Mouse (Mus musculus) C2C12 (cell line): ENCODE results near the gene Slc16a14. TPM values are rescaled to one million over a fixed set of nuclear protein-coding genes. Genes with fewer than 3 reads are reported as not detected.
A peak's percentile ranks its signal among the peaks of the same experiment; 100 is the strongest.
"Not testable (repeated sequence)": the region's sequence is repeated elsewhere in the genome, so short reads cannot be mapped to it uniquely, and the experiment has no call there.

Source experiments
- H3K27me3 ChIP-seq: one replicate; pipeline ENCODE4 v1.6.1; 2011; ENCODE audit not compliant: control insufficient read depth, insufficient read depth, insufficient read length
- H3K36me3 ChIP-seq: one replicate; pipeline ENCODE4 v1.6.1; 2011; ENCODE audit not compliant: control insufficient read depth, insufficient read depth
- H3K4me3 ChIP-seq: one replicate; pipeline ENCODE4 v1.5.1; 2011; ENCODE audit warnings: mild to moderate bottlenecking, control low read depth; ENCODE audit not compliant: poor library complexity, insufficient read depth, severe bottlenecking
- H3K79me2 ChIP-seq: one replicate; pipeline ENCODE4 v1.6.1; 2011; ENCODE audit not compliant: control insufficient read depth, insufficient read depth
- H3K79me3 ChIP-seq: one replicate; pipeline ENCODE4 v1.6.1; 2011; ENCODE audit warnings: low read depth, control low read depth
- H3ac ChIP-seq: one replicate; pipeline ENCODE3; 2011; ENCODE audit warnings: low read depth; ENCODE audit not compliant: control insufficient read depth, insufficient read length
- CEBPB ChIP-seq: IDR thresholded peaks from one replicate; pipeline ENCODE4 v1.6.1; 2011; ENCODE audit warnings: low read depth, mild to moderate bottlenecking, control low read depth, moderate library complexity
- CTCF ChIP-seq: IDR thresholded peaks from one replicate; pipeline ENCODE4 v1.5.1; 2011; ENCODE audit not compliant: control insufficient read depth, insufficient read depth, insufficient read length
- FOSL1 ChIP-seq: IDR thresholded peaks from one replicate; pipeline ENCODE4 v1.8.0; 2011; ENCODE audit warnings: mild to moderate bottlenecking, low read length; ENCODE audit not compliant: poor library complexity, insufficient read depth, severe bottlenecking
- MAX ChIP-seq: IDR thresholded peaks from one replicate; pipeline ENCODE4 v1.6.1; 2011; ENCODE audit warnings: mild to moderate bottlenecking, control low read depth
- MYOD1 ChIP-seq: IDR thresholded peaks from one replicate; pipeline ENCODE4 v1.6.1; 2011; ENCODE audit warnings: low read depth; ENCODE audit not compliant: control insufficient read depth, insufficient read length
- MYOG ChIP-seq: IDR thresholded peaks from one replicate; pipeline ENCODE4 v1.6.1; 2011; ENCODE audit not compliant: control insufficient read depth, insufficient read length; ENCODE audit errors: extremely low read depth
- USF1 ChIP-seq: IDR thresholded peaks from one replicate; pipeline ENCODE4 v1.6.1; 2011; ENCODE audit warnings: low read depth, mild to moderate bottlenecking, control low read depth, moderate library complexity
- long read RNA-seq, 2 experiments: library from polyadenylated mRNA; unstranded; transcript quantifications; one replicate each; pipeline ENCODE4 v2.0.0; 2019 to 2020
- polyA plus RNA-seq: library from polyadenylated mRNA; unstranded; fragments of >200 nt; fragmentation: generic; extraction: Trizol; gene quantifications from one replicate; pipeline ENCODE4 v1.2.1, GENCODE M21; 2012; ENCODE audit warnings: missing spikeins

The Slc16a14 gene
- polyA plus RNA-seq, result 0.02 TPM
- long read RNA-seq, experiment 1, result 0 reads
- long read RNA-seq, experiment 2, result 0 reads

- Histone ChIP-seq H3K27me3 (peaks cover 12% of the 10 kb centered on the region), H3K79me2 (no peaks in the 10 kb centered on the region), H3K79me3 (no peaks in the 10 kb centered on the region), H3K36me3 (no peaks in the 10 kb centered on the region), H3ac (peak within 1 kb of the TSS; percentile 30), H3K4me3 (peak within 1 kb of the TSS; percentile 12)
- TF ChIP-seq MYOG, result no peak
- TF ChIP-seq MYOD1, result no peak
- no peak for TF ChIP-seq CEBPB
- TF ChIP-seq FOSL1, result no peak
- no peak for TF ChIP-seq CTCF
- TF ChIP-seq MAX, result no peak
- TF ChIP-seq USF1, result no peak
Observed at GRCm38 (mm10) chr1:84934503-84935333, at the start of gene Slc16a14. TSS of gene Slc16a14 (minus strand) at chr1:84935134.

- H3ac ChIP-seq, H3K4me3 ChIP-seq, H3K36me3 ChIP-seq, H3K79me3 ChIP-seq, H3K27me3 ChIP-seq, H3K79me2 ChIP-seq: not testable (repeated sequence)
Observed at GRCm38 (mm10) chr1:84961779-84962178, 26.8 kb upstream of the Slc16a14 start.

- H3K36me3 ChIP-seq, H3K27me3 ChIP-seq, H3ac ChIP-seq, H3K79me2 ChIP-seq, H3K79me3 ChIP-seq, H3K4me3 ChIP-seq: not testable (repeated sequence)
Observed at GRCm38 (mm10) chr1:84957713-84958112, 22.8 kb upstream of the Slc16a14 start.

GRCm38 (mm10) chr1:84956771-84957170, 21.8 kb upstream of the Slc16a14 start:
- not testable (repeated sequence) for H3K4me3 ChIP-seq

GRCm38 (mm10) chr1:84952456-84953181, 17.7 kb upstream of the Slc16a14 start:
- Histone ChIP-seq H3ac (no peak overlapping the region), H3K27me3 (no peaks in the 10 kb centered on the region), H3K4me3 (no peak overlapping the region), H3K79me2 (no peaks in the 10 kb centered on the region), H3K79me3 (no peaks in the 10 kb centered on the region), H3K36me3 (no peaks in the 10 kb centered on the region)
- TF ChIP-seq USF1, result no peak
- no peak for TF ChIP-seq MYOG
- no peak for TF ChIP-seq MYOD1
- no peak for TF ChIP-seq CTCF
- no peak for TF ChIP-seq FOSL1
- no peak for TF ChIP-seq CEBPB
- TF ChIP-seq MAX, result no peak

More at GRCm38 (mm10) chr1:84956771-84957170, 21.8 kb upstream of the Slc16a14 start:
- H3K27me3 ChIP-seq, H3ac ChIP-seq, H3K79me2 ChIP-seq, H3K79me3 ChIP-seq, H3K36me3 ChIP-seq: not testable (repeated sequence)

GRCm38 (mm10) chr1:84951566-84951965, 16.6 kb upstream of the Slc16a14 start:
- no peaks in the 10 kb centered on the region for H3K36me3 ChIP-seq
- TF ChIP-seq FOSL1, result no peak
- no peak for TF ChIP-seq MYOD1
- TF ChIP-seq MAX, result no peak
- TF ChIP-seq USF1, result no peak
- no peak for TF ChIP-seq MYOG
- no peak for TF ChIP-seq CTCF
- TF ChIP-seq CEBPB, result no peak
- no peaks in the 10 kb centered on the region for H3K79me2 ChIP-seq
- H3K79me3 ChIP-seq, result no peaks in the 10 kb centered on the region
- H3K4me3 ChIP-seq, result no peak overlapping the region
- no peaks in the 10 kb centered on the region for H3K27me3 ChIP-seq
- no peak overlapping the region for H3ac ChIP-seq
